Mouse (Mus musculus): ENCODE measurements around the gene Rpl13a. TPM values are rescaled to one million over a fixed set of nuclear protein-coding genes. Genes with fewer than 3 reads are reported as not detected.
"Not testable (repeated sequence)": the region's sequence is repeated elsewhere in the genome, so short reads cannot be mapped to it uniquely, and the experiment has no call there.

The Rpl13a gene
- polyA plus RNA-seq, 1 experiment from 2014 or later, result 1,710 TPM

- peak within 1 kb of the TSS; percentile 90 for H3K9ac ChIP-seq (ENCODE audit: low read length)
- peaks cover 21% of the 10 kb centered on the region for H3K36me3 ChIP-seq (ENCODE audit: control insufficient read depth, insufficient read depth, low read length)
- H3K27ac ChIP-seq (ENCODE audit: low read depth), result peak within 1 kb of the TSS; percentile 96
- peak; percentile 98 for DNase-seq (ENCODE audit: low spot score)
- peak; percentile 95 for ATAC-seq (replicated peaks; ENCODE audit: low FRiP score, low TSS enrichment, low read depth)
- peaks cover 11% of the 10 kb centered on the region; the same call in 1 of the 2 replicates for H3K4me1 ChIP-seq (replicated peaks; ENCODE audit: control insufficient read depth, insufficient read depth, low read length)
- peak within 1 kb of the TSS; percentile 70 for H3K4me2 ChIP-seq (ENCODE audit: low read length)
- no peaks in the 10 kb centered on the region for H3K9me3 ChIP-seq (ENCODE audit: control insufficient read depth, low read length)
- no peaks in the 10 kb centered on the region for H3K27me3 ChIP-seq (replicated peaks; ENCODE audit: control insufficient read depth, insufficient read depth, low read length)
- 5% methylated on average over 64 of the region's 69 CpGs for WGBS
- H3K4me3 ChIP-seq (ENCODE audit: low read depth, low read length), result peak within 1 kb of the TSS; percentile 75
These were observed 25.8 kb upstream of the Rpl13a start, which contains the start of the genes Pih1d1 and Aldh16a1 for GRCm38 (mm10) chr7:45154096-45154992. Gene Pih1d1 (plus strand): TSS chr7:45154303. Gene Aldh16a1 (minus strand): TSS chr7:45154584.

- Histone ChIP-seq H3K36me3 (ENCODE audit: control insufficient read depth, insufficient read depth, low read length) (peaks cover 13% of the 10 kb centered on the region), H3K4me1 (replicated peaks; ENCODE audit: control insufficient read depth, insufficient read depth, low read length) (peaks cover 11% of the 10 kb centered on the region; the same call in 1 of the 2 replicates), H3K27me3 (replicated peaks; ENCODE audit: control insufficient read depth, insufficient read depth, low read length) (no peaks in the 10 kb centered on the region), H3K9me3 (ENCODE audit: control insufficient read depth, low read length) (no peaks in the 10 kb centered on the region), H3K4me2 (ENCODE audit: low read length) (peak overlapping the region; percentile 70), H3K4me3 (ENCODE audit: low read depth, low read length) (peak overlapping the region; percentile 75), H3K27ac (ENCODE audit: low read depth) (peak overlapping the region; percentile 96), H3K9ac (ENCODE audit: low read length) (peak overlapping the region; percentile 90)
- ATAC-seq (replicated peaks; ENCODE audit: low FRiP score, low TSS enrichment, low read depth), result no peak
- no peak for DNase-seq (ENCODE audit: low spot score)
- WGBS, result 2% methylated on average over 5 of the region's 5 CpGs
These were observed 25.0 kb upstream of the Rpl13a start for GRCm38 (mm10) chr7:45153586-45153985.

GRCm38 (mm10) chr7:45153052-45153451 lies 24.5 kb upstream of the Rpl13a start:
- DNase-seq (ENCODE audit: low spot score); H3K27me3 ChIP-seq (replicated peaks; ENCODE audit: control insufficient read depth, insufficient read depth, low read length); H3K9me3 ChIP-seq (ENCODE audit: control insufficient read depth, low read length); ATAC-seq (replicated peaks; ENCODE audit: low FRiP score, low TSS enrichment, low read depth); H3K9ac ChIP-seq (ENCODE audit: low read length); H3K27ac ChIP-seq (ENCODE audit: low read depth): not testable (repeated sequence)
- Histone ChIP-seq H3K36me3 (ENCODE audit: control insufficient read depth, insufficient read depth, low read length) (peaks cover 16% of the 10 kb centered on the region; the same call in 1 of the 2 replicates), H3K4me3 (ENCODE audit: low read depth, low read length) (peak overlapping the region; percentile 75; the same call in 1 of the 2 replicates), H3K4me2 (ENCODE audit: low read length) (peak overlapping the region; percentile 70), H3K4me1 (replicated peaks; ENCODE audit: control insufficient read depth, insufficient read depth, low read length) (peaks cover 11% of the 10 kb centered on the region; the same call in 1 of the 2 replicates)
- 92% methylated on average over 2 of the region's 2 CpGs for whole genome bisulfite sequencing

GRCm38 (mm10) chr7:45151303-45151702 lies 22.7 kb upstream of the Rpl13a start:
- peaks cover 21% of the 10 kb centered on the region for H3K36me3 ChIP-seq (ENCODE audit: control insufficient read depth, insufficient read depth, low read length)
- H3K9ac ChIP-seq (ENCODE audit: low read length), result no peak overlapping the region
- peak overlapping the region; percentile 79 for H3K27ac ChIP-seq (ENCODE audit: low read depth)
- H3K27me3 ChIP-seq (replicated peaks; ENCODE audit: control insufficient read depth, insufficient read depth, low read length), result no peaks in the 10 kb centered on the region
- H3K4me3 ChIP-seq (ENCODE audit: low read depth, low read length), result no peak overlapping the region
- WGBS, result 34% methylated on average over 11 of the region's 11 CpGs
- no peak overlapping the region for H3K4me2 ChIP-seq (ENCODE audit: low read length)
- ATAC-seq (replicated peaks; ENCODE audit: low FRiP score, low TSS enrichment, low read depth) (no peak), DNase-seq (ENCODE audit: low spot score) (no peak)
- H3K4me1 ChIP-seq (replicated peaks; ENCODE audit: control insufficient read depth, insufficient read depth, low read length), result peaks cover 11% of the 10 kb centered on the region; the same call in 1 of the 2 replicates
- H3K9me3 ChIP-seq (ENCODE audit: control insufficient read depth, low read length), result no peaks in the 10 kb centered on the region

- H3K27me3 ChIP-seq (replicated peaks; ENCODE audit: control insufficient read depth, insufficient read depth, low read length), result no peaks in the 10 kb centered on the region
- H3K9ac ChIP-seq (ENCODE audit: low read length), result no peak overlapping the region
- no peaks in the 10 kb centered on the region for H3K9me3 ChIP-seq (ENCODE audit: control insufficient read depth, low read length)
- no peak overlapping the region for H3K4me3 ChIP-seq (ENCODE audit: low read depth, low read length)
- peaks cover 31% of the 10 kb centered on the region for H3K36me3 ChIP-seq (ENCODE audit: control insufficient read depth, insufficient read depth, low read length)
- ATAC-seq (replicated peaks; ENCODE audit: low FRiP score, low TSS enrichment, low read depth), result no peak
- 52% methylated on average over 4 of the region's 4 CpGs for WGBS
- H3K4me2 ChIP-seq (ENCODE audit: low read length), result no peak overlapping the region
- peaks cover 9% of the 10 kb centered on the region; the same call in 1 of the 2 replicates for H3K4me1 ChIP-seq (replicated peaks; ENCODE audit: control insufficient read depth, insufficient read depth, low read length)
- no peak for DNase-seq (ENCODE audit: low spot score)
- peak overlapping the region; percentile 79 for H3K27ac ChIP-seq (ENCODE audit: low read depth)
These were observed 21.8 kb upstream of the Rpl13a start for GRCm38 (mm10) chr7:45150321-45150720.

GRCm38 (mm10) chr7:45149545-45149944 lies 21.0 kb upstream of the Rpl13a start:
- peaks cover 38% of the 10 kb centered on the region for H3K36me3 ChIP-seq (ENCODE audit: control insufficient read depth, insufficient read depth, low read length)
- H3K27ac ChIP-seq (ENCODE audit: low read depth), result peak overlapping the region; percentile 79; the same call in 1 of the 2 replicates
- H3K9ac ChIP-seq (ENCODE audit: low read length), result no peak overlapping the region
- WGBS, result 64% methylated on average over 6 of the region's 6 CpGs
- ATAC-seq (replicated peaks; ENCODE audit: low FRiP score, low TSS enrichment, low read depth), result no peak
- H3K9me3 ChIP-seq (ENCODE audit: control insufficient read depth, low read length), result no peaks in the 10 kb centered on the region
- H3K4me3 ChIP-seq (ENCODE audit: low read depth, low read length), result no peak overlapping the region
- no peak overlapping the region for H3K4me2 ChIP-seq (ENCODE audit: low read length)
- no peak for DNase-seq (ENCODE audit: low spot score)
- H3K4me1 ChIP-seq (replicated peaks; ENCODE audit: control insufficient read depth, insufficient read depth, low read length), result peaks cover 3% of the 10 kb centered on the region; the same call in 1 of the 2 replicates
- H3K27me3 ChIP-seq (replicated peaks; ENCODE audit: control insufficient read depth, insufficient read depth, low read length), result no peaks in the 10 kb centered on the region

GRCm38 (mm10) chr7:45148534-45149098 lies 20.1 kb upstream of the Rpl13a start:
- no peak overlapping the region for H3K9ac ChIP-seq (ENCODE audit: low read length)
- peak overlapping the region; percentile 25; the same call in 1 of the 2 replicates for H3K27ac ChIP-seq (ENCODE audit: low read depth)
- ATAC-seq (replicated peaks; ENCODE audit: low FRiP score, low TSS enrichment, low read depth) (no peak), DNase-seq (ENCODE audit: low spot score) (no peak)
- H3K9me3 ChIP-seq (ENCODE audit: control insufficient read depth, low read length), result no peaks in the 10 kb centered on the region
- H3K27me3 ChIP-seq (replicated peaks; ENCODE audit: control insufficient read depth, insufficient read depth, low read length), result no peaks in the 10 kb centered on the region
- peaks cover 3% of the 10 kb centered on the region; the same call in 1 of the 2 replicates for H3K4me1 ChIP-seq (replicated peaks; ENCODE audit: control insufficient read depth, insufficient read depth, low read length)
- no peak overlapping the region for H3K4me3 ChIP-seq (ENCODE audit: low read depth, low read length)
- peaks cover 48% of the 10 kb centered on the region for H3K36me3 ChIP-seq (ENCODE audit: control insufficient read depth, insufficient read depth, low read length)
- 49% methylated on average over 4 of the region's 4 CpGs for WGBS
- H3K4me2 ChIP-seq (ENCODE audit: low read length), result no peak overlapping the region

GRCm38 (mm10) chr7:45147899-45148298 lies 19.3 kb upstream of the Rpl13a start:
- H3K4me2 ChIP-seq (ENCODE audit: low read length), result no peak overlapping the region
- no peak for ATAC-seq (replicated peaks; ENCODE audit: low FRiP score, low TSS enrichment, low read depth)
- 76% methylated on average over 11 of the region's 11 CpGs for WGBS

More at GRCm38 (mm10) chr7:45147899-45148298, 19.3 kb upstream of the Rpl13a start:
- H3K9me3 ChIP-seq (ENCODE audit: control insufficient read depth, low read length), result no peaks in the 10 kb centered on the region
- peaks cover 53% of the 10 kb centered on the region for H3K36me3 ChIP-seq (ENCODE audit: control insufficient read depth, insufficient read depth, low read length)
- no peak overlapping the region for H3K4me3 ChIP-seq (ENCODE audit: low read depth, low read length)
- H3K9ac ChIP-seq (ENCODE audit: low read length), result no peak overlapping the region
- H3K27me3 ChIP-seq (replicated peaks; ENCODE audit: control insufficient read depth, insufficient read depth, low read length), result no peaks in the 10 kb centered on the region
- H3K4me1 ChIP-seq (replicated peaks; ENCODE audit: control insufficient read depth, insufficient read depth, low read length), result peaks cover 3% of the 10 kb centered on the region; the same call in 1 of the 2 replicates
- DNase-seq (ENCODE audit: low spot score), result no peak
- no peak overlapping the region for H3K27ac ChIP-seq (ENCODE audit: low read depth)
